Mouse (Mus musculus): ENCODE measurements at regions not wholly inside any gene's neighbourhood (a gene's known extent, or its start where the extent isn't known, plus 50 kb on each side); places are given as distances from the start of the nearest gene placed in this dataset.

DNA sequence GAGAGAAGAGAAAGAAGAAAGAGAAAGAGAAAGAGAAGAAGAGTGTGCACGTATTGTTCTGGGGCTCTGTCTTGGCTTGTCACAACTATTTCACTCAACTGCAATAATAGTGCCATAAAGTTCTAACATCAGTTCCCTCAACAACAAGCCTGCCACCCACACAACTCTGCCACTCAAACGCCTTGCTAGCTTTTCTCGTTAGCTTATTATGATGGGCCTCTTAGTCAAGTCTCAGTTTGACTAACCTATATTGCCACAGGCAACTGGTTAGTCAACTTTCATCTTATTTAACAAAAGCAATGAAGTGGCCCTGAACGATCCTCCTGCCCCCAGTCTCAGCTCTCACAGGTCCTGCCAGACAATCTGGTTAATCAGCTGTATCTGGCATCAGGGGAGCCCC lies 521.0 kb upstream of the 4930412O13Rik start:
- TF ChIP-seq GATA1 (IDR thresholded peaks at IDR 0.05; ENCODE audit: borderline replicate concordance, low read length) (no peak), FLI1 (IDR thresholded peaks at IDR 0.05; ENCODE audit: low read length) (no peak)
